Mouse (Mus musculus) midbrain, embryonic 11.5 days (tissue): ENCODE results near the gene Fam104a. TPM values are rescaled to one million over a fixed set of nuclear protein-coding genes. Genes with fewer than 3 reads are reported as not detected.
"Not testable (repeated sequence)": the region's sequence is repeated elsewhere in the genome, so short reads cannot be mapped to it uniquely, and the experiment has no call there.

Experiments used
- ATAC-seq: fragments of 200-750 bp; cut with Nextera tagmentation; 2 replicates; pipeline ENCODE4 v1.8.0; 2017; ENCODE audit warnings: moderate TSS enrichment, moderate library complexity; ENCODE audit not compliant: low FRiP score
- DNase-seq: peaks from one replicate; pipeline ENCODE4 v3.0.0; 2015; ENCODE audit warnings: low spot score; ENCODE audit errors: missing footprints
- H3K27ac ChIP-seq: fragments of 300-500 bp; sonication (generic); 2 replicates; pipeline ENCODE4 v1.5.1; 2014; ENCODE audit warnings: low read depth, low read length
- H3K27me3 ChIP-seq: fragments of 300-500 bp; sonication (generic); 2 replicates; pipeline ENCODE4 v1.6.1; 2014; ENCODE audit warnings: mild to moderate bottlenecking, low read length, moderate library complexity, mixed read lengths; ENCODE audit not compliant: control insufficient read depth, insufficient read depth
- H3K36me3 ChIP-seq: fragments of 300-500 bp; sonication (generic); 2 replicates; pipeline ENCODE4 v1.6.1; 2014; ENCODE audit warnings: mild to moderate bottlenecking, low read length, moderate library complexity, mixed read lengths; ENCODE audit not compliant: control insufficient read depth, insufficient read depth
- H3K4me1 ChIP-seq: fragments of 300-500 bp; sonication (generic); 2 replicates; pipeline ENCODE4 v1.6.1; 2014; ENCODE audit warnings: low read length; ENCODE audit not compliant: control insufficient read depth, insufficient read depth
- H3K4me2 ChIP-seq: fragments of 300-500 bp; sonication (generic); 2 replicates; pipeline ENCODE4 v1.6.1; 2014; ENCODE audit warnings: mild to moderate bottlenecking, moderate library complexity
- H3K4me3 ChIP-seq: fragments of 300-500 bp; sonication (generic); 2 replicates; pipeline ENCODE4 v1.5.1; 2014; ENCODE audit warnings: low read depth, low read length
- H3K9ac ChIP-seq: fragments of 300-500 bp; sonication (generic); 2 replicates; pipeline ENCODE4 v1.6.1; 2014; ENCODE audit warnings: low read length
- H3K9me3 ChIP-seq: fragments of 300-500 bp; sonication (generic); 2 replicates; pipeline ENCODE4 v1.6.1; 2016; ENCODE audit warnings: low read length; ENCODE audit not compliant: control insufficient read depth
- WGBS: fragments of 180-500 bp; shearing (Covaris S2); extraction: QIAGEN DNeasy Blood & Tissue Kit; methylation state at CpG from one replicate; pipeline ENCODE4 v1.1.7; 2014; 5-methylcytosine and 5-hydroxymethylcytosine counted together
- polyA plus RNA-seq: library from polyadenylated mRNA; unstranded; fragments of >200 nt; fragmentation: Nextera tagmentation; extraction: Ambion mirVana; gene quantifications from 2 replicates; pipeline ENCODE4 v1.2.1, GENCODE M21; 2014

The Fam104a gene
- polyA plus RNA-seq, 1 experiment from 2014 or later = 54.6 TPM

- WGBS = 94% methylated on average over 18 of the region's 18 CpGs
- no peak overlapping the region for H3K4me3 ChIP-seq
- no peak overlapping the region for H3K9ac ChIP-seq
- H3K36me3 ChIP-seq = peaks cover 30% of the 10 kb centered on the region
- no peak overlapping the region for H3K27ac ChIP-seq
- H3K27me3 ChIP-seq = no peaks in the 10 kb centered on the region
- ATAC-seq = no peak
- DNase-seq = no peak
- H3K4me1 ChIP-seq = no peaks in the 10 kb centered on the region
- no peak overlapping the region for H3K4me2 ChIP-seq
- no peaks in the 10 kb centered on the region for H3K9me3 ChIP-seq
Observed at GRCm38 (mm10) chr11:113661835-113662351, 22.1 kb downstream of the Fam104a start.

- no peak for ATAC-seq
- H3K36me3 ChIP-seq = peaks cover 36% of the 10 kb centered on the region
Observed at GRCm38 (mm10) chr11:113660940-113661339, 23.0 kb downstream of the Fam104a start.

GRCm38 (mm10) chr11:113660213-113660612 is 23.7 kb downstream of the Fam104a start:
- H3K4me3 ChIP-seq, DNase-seq, H3K27ac ChIP-seq, H3K9me3 ChIP-seq, H3K4me2 ChIP-seq, H3K9ac ChIP-seq, ATAC-seq, H3K4me1 ChIP-seq, H3K27me3 ChIP-seq: not testable (repeated sequence)
- H3K36me3 ChIP-seq = peaks cover 43% of the 10 kb centered on the region
- over 99% methylated on average over 3 of the region's 3 CpGs for WGBS

More at GRCm38 (mm10) chr11:113660940-113661339, 23.0 kb downstream of the Fam104a start:
- no peaks in the 10 kb centered on the region for H3K9me3 ChIP-seq
- no peaks in the 10 kb centered on the region for H3K4me1 ChIP-seq
- H3K4me3 ChIP-seq = no peak overlapping the region
- no peaks in the 10 kb centered on the region for H3K27me3 ChIP-seq
- H3K9ac ChIP-seq = no peak overlapping the region
- no peak overlapping the region for H3K4me2 ChIP-seq
- WGBS = 97% methylated on average over 11 of the region's 11 CpGs
- no peak for DNase-seq
- H3K27ac ChIP-seq = no peak overlapping the region

DNA sequence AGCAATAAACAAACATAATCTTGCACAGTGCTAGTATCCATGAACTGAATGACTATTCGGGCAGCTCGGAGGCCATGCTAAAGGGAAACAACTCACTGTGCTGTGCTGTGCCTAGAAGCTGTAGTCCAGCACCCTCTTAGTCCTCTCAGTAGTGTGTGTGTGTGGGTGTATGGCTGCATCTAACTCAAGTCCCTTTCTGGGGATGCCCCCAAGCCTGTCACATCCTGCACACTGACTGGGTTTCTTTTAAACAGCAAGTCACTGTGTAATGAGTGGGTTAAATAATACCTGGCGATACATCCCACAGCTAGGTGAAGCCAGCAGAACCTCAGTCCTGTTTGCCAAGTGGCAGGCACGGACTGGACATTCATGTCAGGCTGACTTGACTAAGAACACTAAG is 25.2 kb downstream of the Fam104a start:
- Histone ChIP-seq H3K4me1 (no peaks in the 10 kb centered on the region), H3K4me3 (no peak overlapping the region), H3K9ac (no peak overlapping the region), H3K9me3 (no peaks in the 10 kb centered on the region), H3K27ac (no peak overlapping the region), H3K4me2 (no peak overlapping the region), H3K27me3 (no peaks in the 10 kb centered on the region), H3K36me3 (peaks cover 48% of the 10 kb centered on the region)
- no peak for ATAC-seq
- no peak for DNase-seq
- 87% methylated on average over 4 of the region's 4 CpGs for WGBS

GRCm38 (mm10) chr11:113658319-113658718 is 25.6 kb downstream of the Fam104a start:
- no peak overlapping the region for H3K4me3 ChIP-seq
- H3K4me1 ChIP-seq = no peaks in the 10 kb centered on the region
- 86% methylated on average over 8 of the region's 8 CpGs for WGBS
- peaks cover 49% of the 10 kb centered on the region for H3K36me3 ChIP-seq
- DNase-seq = no peak
- H3K27ac ChIP-seq = no peak overlapping the region
- H3K9me3 ChIP-seq = no peaks in the 10 kb centered on the region
- H3K9ac ChIP-seq = no peak overlapping the region
- H3K4me2 ChIP-seq = no peak overlapping the region
- no peaks in the 10 kb centered on the region for H3K27me3 ChIP-seq
- ATAC-seq = no peak

DNA sequence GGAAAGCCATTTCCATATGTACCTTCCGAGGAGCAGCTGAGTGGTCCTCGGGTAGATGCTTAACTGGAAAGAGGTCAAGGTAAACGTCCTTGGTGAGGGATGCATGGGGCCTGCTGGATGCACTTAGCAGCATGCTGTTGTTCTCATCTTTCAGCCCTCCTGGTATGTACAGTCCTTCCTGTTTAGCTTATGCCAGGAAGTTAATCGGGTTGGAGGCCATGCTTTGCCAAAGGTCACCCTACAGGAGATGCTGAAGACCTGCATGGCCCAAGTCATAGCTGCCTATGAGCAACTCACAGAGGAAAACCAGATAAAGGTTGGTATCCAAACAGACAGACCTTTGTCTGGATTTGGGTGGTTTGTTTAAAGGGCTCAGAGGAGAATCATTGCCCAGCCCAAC is 26.7 kb downstream of the Fam104a start:
- Histone ChIP-seq H3K4me1 (no peaks in the 10 kb centered on the region), H3K9ac (no peak overlapping the region), H3K36me3 (peaks cover 50% of the 10 kb centered on the region), H3K9me3 (no peaks in the 10 kb centered on the region), H3K27ac (no peak overlapping the region), H3K4me2 (no peak overlapping the region), H3K27me3 (no peaks in the 10 kb centered on the region), H3K4me3 (no peak overlapping the region)
- DNase-seq (no peak), ATAC-seq (no peak)
- 75% methylated on average over 4 of the region's 4 CpGs for WGBS

DNA sequence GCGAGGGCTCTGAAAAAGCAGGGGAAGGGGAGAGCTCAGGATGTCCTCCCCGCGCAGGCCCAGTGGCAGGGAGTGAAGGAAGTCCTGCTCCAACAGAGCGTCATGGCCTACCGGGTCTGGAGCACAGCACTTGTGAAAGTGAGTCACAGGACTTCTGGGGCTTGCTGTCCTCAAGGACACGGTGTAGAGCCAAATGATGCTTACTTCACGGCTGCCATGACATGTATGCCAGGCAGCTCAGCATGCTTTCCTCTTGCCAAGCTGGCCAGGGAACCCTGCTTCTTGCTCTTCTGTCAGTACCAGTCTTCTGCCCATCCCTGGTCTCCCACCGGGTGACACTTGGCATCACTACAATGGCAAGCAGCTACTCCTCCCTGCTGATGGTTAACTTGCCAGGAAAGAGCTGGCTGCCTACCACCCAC is 27.4 kb downstream of the Fam104a start:
- Histone ChIP-seq H3K4me2 (no peak overlapping the region), H3K4me1 (0 out of 2 replicates have a peak, but pooled peaks cover 3% of the 10 kb centered on the region), H3K9ac (no peak overlapping the region), H3K36me3 (peaks cover 50% of the 10 kb centered on the region), H3K9me3 (no peaks in the 10 kb centered on the region), H3K27me3 (no peaks in the 10 kb centered on the region), H3K27ac (no peak overlapping the region), H3K4me3 (no peak overlapping the region)
- WGBS = 89% methylated on average over 8 of the region's 8 CpGs
- DNase-seq (no peak), ATAC-seq (no peak)

DNA sequence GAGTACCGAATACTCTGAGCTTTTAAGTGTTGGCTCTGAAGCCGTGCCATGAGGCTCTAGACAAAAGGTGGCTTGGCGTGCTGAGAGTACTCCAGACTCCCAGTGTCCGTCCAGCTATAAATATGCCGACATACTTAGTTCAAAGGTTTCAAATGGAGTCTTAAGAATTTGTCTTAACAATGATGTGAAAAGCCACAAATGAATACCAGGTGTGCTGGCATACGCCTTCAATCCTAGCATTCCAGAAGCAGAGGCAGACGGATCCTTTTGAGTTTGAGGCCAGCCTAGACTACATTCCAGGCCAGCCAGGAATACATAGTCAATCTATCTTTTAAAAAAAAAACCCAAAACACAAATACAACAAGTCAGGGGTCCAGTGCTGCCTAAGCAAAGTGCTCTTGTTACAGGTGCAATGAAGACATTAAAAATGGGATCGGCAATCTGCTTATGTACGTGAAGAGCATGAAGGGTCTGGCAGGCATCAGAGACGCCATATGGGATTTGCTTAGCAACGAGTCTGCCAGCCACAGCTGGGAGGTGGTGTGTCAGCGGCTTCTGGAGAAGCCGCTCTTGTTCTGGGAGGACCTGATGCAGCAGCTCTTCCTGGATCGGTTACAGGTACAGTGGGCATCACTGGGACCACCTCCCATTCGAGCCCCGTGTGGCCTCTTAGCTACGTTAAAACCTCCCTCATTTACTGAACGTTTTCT is 29.2 kb downstream of the Fam104a start:
- Histone ChIP-seq H3K4me1 (peaks cover 10% of the 10 kb centered on the region; the same call in 1 of the 2 replicates), H3K36me3 (peaks cover 41% of the 10 kb centered on the region), H3K27me3 (no peaks in the 10 kb centered on the region), H3K9me3 (no peaks in the 10 kb centered on the region), H3K4me2 (no peak overlapping the region), H3K27ac (no peak overlapping the region), H3K9ac (no peak overlapping the region), H3K4me3 (no peak overlapping the region)
- 86% methylated on average over 18 of the region's 18 CpGs for WGBS
- DNase-seq (no peak), ATAC-seq (no peak)

- DNase-seq (no peak), ATAC-seq (no peak)
- H3K9ac ChIP-seq = no peak overlapping the region
- H3K4me1 ChIP-seq = peaks cover 10% of the 10 kb centered on the region; the same call in 1 of the 2 replicates
- no peaks in the 10 kb centered on the region for H3K9me3 ChIP-seq
- no peak overlapping the region for H3K27ac ChIP-seq
- 93% methylated on average over 15 of the region's 15 CpGs for WGBS
- H3K4me3 ChIP-seq = no peak overlapping the region
- H3K4me2 ChIP-seq = no peak overlapping the region
- H3K27me3 ChIP-seq = no peaks in the 10 kb centered on the region
- peaks cover 37% of the 10 kb centered on the region for H3K36me3 ChIP-seq
Observed at GRCm38 (mm10) chr11:113654105-113654504, 29.9 kb downstream of the Fam104a start.
